Mouse (Mus musculus) neural tube, postnatal 0 days (tissue): ENCODE data around the gene Poll. TPM values are rescaled to one million over a fixed set of nuclear protein-coding genes. Genes with fewer than 3 reads are reported as not detected.

ENCODE experiments used
- polyA plus RNA-seq: library from polyadenylated mRNA; unstranded; fragments of >200 nt; fragmentation: Nextera tagmentation; extraction: Ambion mirVana; gene quantifications from 2 replicates; pipeline ENCODE4 v1.2.1, GENCODE M21; 2015

The Poll gene
- 8.9 and 10.8 TPM in 2 replicates for polyA plus RNA-seq

GRCm38 (mm10) chr19:45560153-45560890, at the start of gene Poll, which contains the start of gene Gm17018:
TSS of gene Poll (minus strand) at chr19:45560531.
TSS of gene Gm17018 (plus strand) at chr19:45560615.

Other genes with a start within 250 kb of the Poll start
- 45.8 and 50.3 TPM in 2 replicates for gene Btrc, start 196.8 kb downstream of the Poll start, polyA plus RNA-seq
- gene Gm17018, start 84 bp upstream of the Poll start, polyA plus RNA-seq = 93.2 and 93.8 TPM in 2 replicates
- 8.0 and 8.9 TPM in 2 replicates for gene Fbxw4, start 99.8 kb upstream of the Poll start, polyA plus RNA-seq
- gene Fgf8, start 182.4 kb upstream of the Poll start, polyA plus RNA-seq = not detected in 2 replicates
- gene Npm3, start 189.1 kb upstream of the Poll start, polyA plus RNA-seq = 8.0 and 8.5 TPM in 2 replicates
- gene Mgea5, start 223.3 kb upstream of the Poll start, polyA plus RNA-seq = 55.1 and 56.3 TPM in 2 replicates